Mouse (Mus musculus) heart, postnatal 0 days (tissue): ENCODE measurements at regions not wholly inside any gene's neighbourhood (a gene's known extent, or its start where the extent isn't known, plus 50 kb on each side); places are given as distances from the start of the nearest gene placed in this dataset.

Source experiments
- CTCF ChIP-seq: IDR thresholded peaks from 2 replicates; pipeline ENCODE4 v1.5.1; 2016; ENCODE audit warnings: antibody characterized with exemption, control low read depth, low read depth
- EP300 ChIP-seq: IDR thresholded peaks from 2 replicates; pipeline ENCODE4 v1.6.1; 2016; ENCODE audit warnings: antibody characterized with exemption, low read depth

DNA sequence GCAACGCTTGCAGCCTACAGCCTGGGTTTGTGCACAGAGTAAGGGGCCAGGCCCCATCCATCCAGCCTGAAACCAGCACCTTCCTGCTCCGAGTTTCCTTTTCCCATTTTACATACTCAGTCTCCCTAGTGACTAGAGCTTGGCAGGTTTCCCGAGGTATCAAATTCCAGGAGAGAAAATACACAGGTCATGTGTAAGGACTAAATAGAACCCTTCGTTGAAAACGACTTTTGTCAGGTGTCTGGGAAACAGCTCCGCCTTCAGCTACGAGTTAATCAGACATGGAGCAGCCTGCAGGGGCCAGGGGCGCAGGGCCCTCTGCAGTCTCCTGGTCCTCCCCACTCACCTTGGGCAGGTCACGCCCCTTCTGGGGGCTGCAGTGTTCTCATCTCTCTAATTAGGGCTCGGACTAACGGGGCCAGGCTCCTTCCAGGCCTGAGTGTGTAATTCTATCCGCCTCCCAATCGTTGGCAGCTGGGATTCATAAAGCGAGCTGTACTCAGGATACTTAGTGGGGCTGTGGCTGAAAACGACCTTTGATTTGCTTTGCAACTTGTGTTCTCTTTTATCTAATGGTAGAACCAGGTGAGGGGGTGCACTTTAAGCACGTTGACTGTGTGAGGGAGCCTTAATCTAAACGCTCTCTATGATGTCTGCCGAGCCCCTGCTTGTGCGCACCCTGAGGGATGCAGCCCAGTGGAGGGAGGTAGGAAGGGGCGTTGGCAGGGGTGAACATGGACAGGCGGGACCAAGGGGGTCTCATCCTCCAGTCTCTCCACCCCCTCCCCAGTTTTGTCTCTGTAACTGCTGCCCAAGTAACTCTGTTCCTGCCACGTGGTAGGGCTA is 147.6 kb upstream of the Mki67 start:
- TF ChIP-seq EP300 = no peak
- TF ChIP-seq CTCF = no peak
